Mouse (Mus musculus) mature B cell (primary cell): ENCODE measurements around the gene Ccdc162.

ENCODE experiments used
- in situ Hi-C: fragments of 300-500 bp; cut with MboI; formaldehyde crosslinking; loops from 2 replicates; pipeline ENCODE4 v1.14.3; 2019

The Ccdc162 gene

DNA sequence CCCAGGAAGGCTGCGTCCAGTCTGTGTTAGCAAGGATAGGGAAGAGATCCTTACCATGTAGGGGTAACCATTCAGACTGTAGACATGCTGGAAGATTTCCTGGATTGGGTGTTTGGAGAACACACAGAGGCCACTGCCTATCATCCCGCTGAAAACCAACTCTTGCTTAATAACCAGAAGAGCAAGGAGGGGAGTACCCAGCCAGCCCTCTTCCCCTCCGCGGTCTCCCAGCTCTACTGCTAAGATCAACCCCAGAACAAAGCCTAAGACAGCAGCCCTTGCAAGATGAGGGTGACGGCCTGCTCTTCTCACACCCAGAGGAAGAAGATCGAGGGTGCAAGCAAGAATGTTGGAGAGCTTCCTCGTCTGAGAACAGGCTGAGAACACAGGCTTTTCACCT is 227.6 kb downstream of the Ccdc162 start:
- in situ Hi-C loops = no loop called here
